Mouse (Mus musculus) colon, adult 2 months (tissue): ENCODE data around the gene Ntsr2. TPM values are rescaled to one million over a fixed set of nuclear protein-coding genes. Genes with fewer than 3 reads are reported as not detected.

Experiments used
- polyA plus RNA-seq: library from polyadenylated mRNA; depleted of rRNA; stranded (reverse); fragments of >200 nt; gene quantifications from 2 replicates; pipeline ENCODE4 v1.2.3, GENCODE M21; 2012; rRNA removed

Gene Ntsr2
- polyA plus RNA-seq: 0.14 TPM in 1 of 2 replicates, not detected in the other

GRCm38 (mm10) chr12:16653332-16654093 lies at the start of gene Ntsr2:
Gene Ntsr2, plus strand, starts transcription at chr12:16653382.

GRCm38 (mm10) chr12:16610936-16611335 lies 42.2 kb upstream of the Ntsr2 start, which contains the start of gene Lpin1:
Gene Lpin1, minus strand, starts transcription at chr12:16610966.

Other genes starting within 250 kb of the Ntsr2 start
- gene Lpin1, start 42.4 kb upstream of the Ntsr2 start, polyA plus RNA-seq: 5.0 and 5.8 TPM in 2 replicates
- gene Greb1, start 147.5 kb downstream of the Ntsr2 start, polyA plus RNA-seq: 5.8 and 8.4 TPM in 2 replicates
- gene E2f6, start 157.6 kb downstream of the Ntsr2 start, polyA plus RNA-seq: 10.0 and 11.7 TPM in 2 replicates
- 4.9 and 5.6 TPM in 2 replicates for gene Rock2, start 241.5 kb downstream of the Ntsr2 start, polyA plus RNA-seq